Mouse (Mus musculus) cortical plate, adult 2 months (tissue): ENCODE measurements around the gene Reck. TPM values are rescaled to one million over a fixed set of nuclear protein-coding genes. Genes with fewer than 3 reads are reported as not detected.
A peak's percentile ranks its signal among the peaks of the same experiment; 100 is the strongest.

ENCODE experiments used
- H3K27ac ChIP-seq: fragments of 200-500 bp; 2 replicates; pipeline ENCODE4 v1.5.1; 2012; ENCODE audit warnings: low read length, control low read depth, inconsistent platforms; ENCODE audit not compliant: insufficient read depth
- H3K4me1 ChIP-seq: fragments of 200-500 bp; 2 replicates; pipeline ENCODE4 v1.6.1; 2011; ENCODE audit warnings: low read length; ENCODE audit not compliant: control insufficient read depth, insufficient read depth
- H3K4me3 ChIP-seq: fragments of 200-500 bp; 2 replicates; pipeline ENCODE4 v1.5.1; 2011; ENCODE audit warnings: mild to moderate bottlenecking, low read length, control low read depth; ENCODE audit not compliant: insufficient read depth
- CTCF ChIP-seq: fragments of 200-500 bp; IDR thresholded peaks from 2 replicates; pipeline ENCODE4 v1.5.1; 2011; ENCODE audit warnings: mild to moderate bottlenecking, control low read depth, low read length; ENCODE audit not compliant: insufficient read depth; ENCODE audit errors: extremely low read depth
- POLR2A ChIP-seq: fragments of 200-500 bp; IDR thresholded peaks from 2 replicates; pipeline ENCODE4 v1.6.1; 2011; ENCODE audit warnings: mild to moderate bottlenecking, low read length, control low read depth; ENCODE audit not compliant: insufficient read depth; ENCODE audit errors: extremely low read depth
- polyA plus RNA-seq: library from polyadenylated mRNA; depleted of rRNA; stranded (reverse); fragments of >200 nt; gene quantifications from 2 replicates; pipeline ENCODE4 v1.2.3, GENCODE M21; 2012

Gene Reck
- polyA plus RNA-seq, 1 experiment = 12.9 TPM

- H3K4me3 ChIP-seq = no peak overlapping the region
- H3K27ac ChIP-seq = no peak overlapping the region
- H3K4me1 ChIP-seq = no peaks in the 10 kb centered on the region
- TF ChIP-seq POLR2A = no peak
- TF ChIP-seq CTCF = no peak
Observed at GRCm38 (mm10) chr4:43891247-43891646, 15.9 kb downstream of the Reck start.

- H3K4me3 ChIP-seq = no peak overlapping the region
- H3K4me1 ChIP-seq = peaks cover 1% of the 10 kb centered on the region; the same call in 1 of the 2 replicates
- H3K27ac ChIP-seq = no peak overlapping the region
- TF ChIP-seq POLR2A (no peak), CTCF (no peak)
Observed at GRCm38 (mm10) chr4:43897209-43897608, 21.9 kb downstream of the Reck start.

GRCm38 (mm10) chr4:43899197-43899596 is 23.9 kb downstream of the Reck start:
- Histone ChIP-seq H3K27ac (no peak overlapping the region), H3K4me1 (peaks cover 1% of the 10 kb centered on the region; the same call in 1 of the 2 replicates), H3K4me3 (no peak overlapping the region)
- TF ChIP-seq CTCF (no peak), POLR2A (no peak)

- no peaks in the 10 kb centered on the region for H3K4me1 ChIP-seq
- no peak overlapping the region for H3K27ac ChIP-seq
- TF ChIP-seq POLR2A (no peak), CTCF (no peak)
- no peak overlapping the region for H3K4me3 ChIP-seq
Observed at GRCm38 (mm10) chr4:43903690-43904089, 28.4 kb downstream of the Reck start.

- TF ChIP-seq CTCF (peak; percentile 45), POLR2A (no peak)
- H3K4me3 ChIP-seq = no peak overlapping the region
- no peaks in the 10 kb centered on the region for H3K4me1 ChIP-seq
- H3K27ac ChIP-seq = no peak overlapping the region
Observed at GRCm38 (mm10) chr4:43906443-43906842, 31.1 kb downstream of the Reck start.

GRCm38 (mm10) chr4:43918221-43918620 is 42.9 kb downstream of the Reck start:
- no peaks in the 10 kb centered on the region for H3K4me1 ChIP-seq
- no peak overlapping the region for H3K27ac ChIP-seq
- TF ChIP-seq POLR2A = no peak
- no peak for TF ChIP-seq CTCF

GRCm38 (mm10) chr4:43920602-43921001 is 45.3 kb downstream of the Reck start:
- no peak overlapping the region for H3K27ac ChIP-seq
- no peaks in the 10 kb centered on the region for H3K4me1 ChIP-seq
- TF ChIP-seq CTCF = no peak
- TF ChIP-seq POLR2A = no peak
- H3K4me3 ChIP-seq = no peak overlapping the region

More at GRCm38 (mm10) chr4:43918221-43918620, 42.9 kb downstream of the Reck start:
- H3K4me3 ChIP-seq = no peak overlapping the region

- no peak for TF ChIP-seq POLR2A
- TF ChIP-seq CTCF = no peak
- no peaks in the 10 kb centered on the region for H3K4me1 ChIP-seq
- no peak overlapping the region for H3K4me3 ChIP-seq
- no peak overlapping the region for H3K27ac ChIP-seq
Observed at GRCm38 (mm10) chr4:43925125-43925524, 49.8 kb downstream of the Reck start.

- Histone ChIP-seq H3K27ac (no peak overlapping the region), H3K4me3 (no peak overlapping the region), H3K4me1 (no peaks in the 10 kb centered on the region)
- peak; percentile 76 for TF ChIP-seq CTCF
- TF ChIP-seq POLR2A = no peak
Observed at GRCm38 (mm10) chr4:43925779-43926178, 50.4 kb downstream of the Reck start.

GRCm38 (mm10) chr4:43927826-43928225 is 52.5 kb downstream of the Reck start:
- TF ChIP-seq POLR2A (no peak), CTCF (no peak)
- Histone ChIP-seq H3K27ac (no peak overlapping the region), H3K4me3 (no peak overlapping the region), H3K4me1 (no peaks in the 10 kb centered on the region)
